Mouse (Mus musculus): ENCODE measurements at regions not wholly inside any gene's neighbourhood (a gene's known extent, or its start where the extent isn't known, plus 50 kb on each side); places are given as distances from the start of the nearest gene placed in this dataset.

- H3K4me3 ChIP-seq (replicated peaks; ENCODE audit: extremely low read depth, low read depth, low read length) = no peak overlapping the region
- TF ChIP-seq POLR2A (IDR thresholded peaks at IDR 0.05; ENCODE audit: borderline replicate concordance, extremely low read depth, low read depth, low read length) (no peak), CTCF (IDR thresholded peaks at IDR 0.05; ENCODE audit: insufficient read depth, low read length) (no peak)
- DNase-seq = no peak
- WGBS = 77% methylated on average over 3 of the region's 3 CpGs
- H3K4me1 ChIP-seq (ENCODE audit: control insufficient read depth, insufficient read depth, low read length) = peaks cover 3% of the 10 kb centered on the region
Measured at GRCm38 (mm10) chr4:87651275-87651674, 381.9 kb downstream of the Mllt3 start.

GRCm38 (mm10) chr4:87650837-87651236, 382.3 kb downstream of the Mllt3 start:
- WGBS = 76% methylated on average over 6 of the region's 6 CpGs
- Histone ChIP-seq H3K4me1 (ENCODE audit: control insufficient read depth, insufficient read depth, low read length) (peaks cover 3% of the 10 kb centered on the region), H3K4me3 (replicated peaks; ENCODE audit: extremely low read depth, low read depth, low read length) (no peak overlapping the region)
- DNase-seq = no peak
- no peak for TF ChIP-seq CTCF (IDR thresholded peaks at IDR 0.05; ENCODE audit: insufficient read depth, low read length)
- no peak for TF ChIP-seq POLR2A (IDR thresholded peaks at IDR 0.05; ENCODE audit: borderline replicate concordance, extremely low read depth, low read depth, low read length)

GRCm38 (mm10) chr4:87650393-87650792, 382.8 kb downstream of the Mllt3 start:
- TF ChIP-seq POLR2A (IDR thresholded peaks at IDR 0.05; ENCODE audit: borderline replicate concordance, extremely low read depth, low read depth, low read length) = no peak
- DNase-seq = no peak
- WGBS = 87% methylated on average over 3 of the region's 3 CpGs
- peaks cover 3% of the 10 kb centered on the region for H3K4me1 ChIP-seq (ENCODE audit: control insufficient read depth, insufficient read depth, low read length)
- H3K4me3 ChIP-seq (replicated peaks; ENCODE audit: extremely low read depth, low read depth, low read length) = no peak overlapping the region

GRCm38 (mm10) chr4:87648919-87649318, 384.2 kb downstream of the Mllt3 start:
- Histone ChIP-seq H3K4me1 (ENCODE audit: control insufficient read depth, insufficient read depth, low read length) (peaks cover 3% of the 10 kb centered on the region), H3K4me3 (replicated peaks; ENCODE audit: extremely low read depth, low read depth, low read length) (no peak overlapping the region)
- DNase-seq = no peak
- TF ChIP-seq POLR2A (IDR thresholded peaks at IDR 0.05; ENCODE audit: borderline replicate concordance, extremely low read depth, low read depth, low read length) (no peak), CTCF (IDR thresholded peaks at IDR 0.05; ENCODE audit: insufficient read depth, low read length) (no peak)

GRCm38 (mm10) chr4:87647932-87648911, 384.9 kb downstream of the Mllt3 start:
- DNase-seq = no peak
- TF ChIP-seq CTCF (IDR thresholded peaks at IDR 0.05; ENCODE audit: insufficient read depth, low read length) = no peak
- TF ChIP-seq POLR2A (IDR thresholded peaks at IDR 0.05; ENCODE audit: borderline replicate concordance, extremely low read depth, low read depth, low read length) = no peak
- 27% methylated on average over 26 of the region's 26 CpGs for WGBS
- peaks cover 3% of the 10 kb centered on the region for H3K4me1 ChIP-seq (ENCODE audit: control insufficient read depth, insufficient read depth, low read length)
- H3K4me3 ChIP-seq (replicated peaks; ENCODE audit: extremely low read depth, low read depth, low read length) = peak overlapping the region; percentile 29

- TF ChIP-seq CTCF (IDR thresholded peaks at IDR 0.05; ENCODE audit: insufficient read depth, low read length) (no peak), POLR2A (IDR thresholded peaks at IDR 0.05; ENCODE audit: borderline replicate concordance, extremely low read depth, low read depth, low read length) (no peak)
- Histone ChIP-seq H3K4me1 (ENCODE audit: control insufficient read depth, insufficient read depth, low read length) (no peaks in the 10 kb centered on the region), H3K4me3 (replicated peaks; ENCODE audit: extremely low read depth, low read depth, low read length) (no peak overlapping the region)
- DNase-seq = no peak
- 61% methylated on average over 5 of the region's 5 CpGs for WGBS
Measured at GRCm38 (mm10) chr4:87642002-87642401, 391.2 kb downstream of the Mllt3 start.

- Histone ChIP-seq H3K4me1 (ENCODE audit: control insufficient read depth, insufficient read depth, low read length) (no peaks in the 10 kb centered on the region), H3K4me3 (replicated peaks; ENCODE audit: extremely low read depth, low read depth, low read length) (no peak overlapping the region)
- TF ChIP-seq POLR2A (IDR thresholded peaks at IDR 0.05; ENCODE audit: borderline replicate concordance, extremely low read depth, low read depth, low read length) (no peak), CTCF (IDR thresholded peaks at IDR 0.05; ENCODE audit: insufficient read depth, low read length) (no peak)
- 51% methylated on average over 3 of the region's 3 CpGs for WGBS
- DNase-seq = no peak
Measured at GRCm38 (mm10) chr4:87641551-87641950, 391.6 kb downstream of the Mllt3 start.

GRCm38 (mm10) chr4:87638380-87638646, 394.9 kb downstream of the Mllt3 start:
- DNase-seq = no peak
- Histone ChIP-seq H3K4me3 (replicated peaks; ENCODE audit: extremely low read depth, low read depth, low read length) (no peak overlapping the region), H3K4me1 (ENCODE audit: control insufficient read depth, insufficient read depth, low read length) (no peaks in the 10 kb centered on the region)
- WGBS = 67% methylated on average over 1 of the region's 1 CpGs
- TF ChIP-seq CTCF (IDR thresholded peaks at IDR 0.05; ENCODE audit: insufficient read depth, low read length) (no peak), POLR2A (IDR thresholded peaks at IDR 0.05; ENCODE audit: borderline replicate concordance, extremely low read depth, low read depth, low read length) (no peak)

GRCm38 (mm10) chr4:87637629-87638379, 395.4 kb downstream of the Mllt3 start:
- WGBS = 71% methylated on average over 3 of the region's 3 CpGs
- Histone ChIP-seq H3K4me1 (ENCODE audit: control insufficient read depth, insufficient read depth, low read length) (no peaks in the 10 kb centered on the region), H3K4me3 (replicated peaks; ENCODE audit: extremely low read depth, low read depth, low read length) (no peak overlapping the region)
- TF ChIP-seq CTCF (IDR thresholded peaks at IDR 0.05; ENCODE audit: insufficient read depth, low read length) (no peak), POLR2A (IDR thresholded peaks at IDR 0.05; ENCODE audit: borderline replicate concordance, extremely low read depth, low read depth, low read length) (no peak)
- DNase-seq = no peak

GRCm38 (mm10) chr4:87611116-87611515, 380.8 kb upstream of the Slc24a2 start:
- DNase-seq = no peak
- WGBS = 79% methylated on average over 1 of the region's 1 CpGs
- TF ChIP-seq CTCF (IDR thresholded peaks at IDR 0.05; ENCODE audit: insufficient read depth, low read length) (no peak), POLR2A (IDR thresholded peaks at IDR 0.05; ENCODE audit: borderline replicate concordance, extremely low read depth, low read depth, low read length) (no peak)
- Histone ChIP-seq H3K4me3 (replicated peaks; ENCODE audit: extremely low read depth, low read depth, low read length) (no peak overlapping the region), H3K4me1 (ENCODE audit: control insufficient read depth, insufficient read depth, low read length) (no peaks in the 10 kb centered on the region)

Data from lung, adult 2 months (tissue).